Mouse (Mus musculus) heart, postnatal 0 days (tissue): ENCODE results near the gene Hist1h2bn. TPM values are rescaled to one million over a fixed set of nuclear protein-coding genes. Genes with fewer than 3 reads are reported as not detected.
"Not testable (repeated sequence)": the region's sequence is repeated elsewhere in the genome, so short reads cannot be mapped to it uniquely, and the experiment has no call there.

Experiments used
- ATAC-seq: fragments of 200-750 bp; cut with Nextera tagmentation; 2 replicates; pipeline ENCODE4 v1.8.0; 2017; ENCODE audit warnings: low read depth, moderate number of reproducible peaks, moderate library complexity; ENCODE audit not compliant: insufficient read depth
- DNase-seq: peaks from one replicate; pipeline ENCODE4 v3.0.0-alpha.2; 2016; ENCODE audit warnings: low spot score
- H3K27ac ChIP-seq: fragments of 300-500 bp; sonication (generic); 2 replicates; pipeline ENCODE4 v1.5.1; 2014; ENCODE audit warnings: low read depth, mild to moderate bottlenecking
- H3K27me3 ChIP-seq: fragments of 300-500 bp; sonication (generic); 2 replicates; pipeline ENCODE4 v1.6.1; 2014; ENCODE audit warnings: low read length, mixed read lengths; ENCODE audit not compliant: control insufficient read depth, insufficient read depth
- H3K36me3 ChIP-seq: fragments of 300-500 bp; sonication (generic); replicated peaks from 2 replicates; pipeline ENCODE4 v1.6.1; 2014; ENCODE audit warnings: low read length, mixed read lengths; ENCODE audit not compliant: control insufficient read depth, insufficient read depth
- H3K4me1 ChIP-seq: fragments of 300-500 bp; sonication (generic); 2 replicates; pipeline ENCODE4 v1.6.1; 2014; ENCODE audit warnings: antibody characterized with exemption; ENCODE audit not compliant: control insufficient read depth, insufficient read depth
- H3K4me2 ChIP-seq: fragments of 300-500 bp; sonication (generic); 2 replicates; pipeline ENCODE4 v1.6.1; 2014; ENCODE audit warnings: low read depth, mild to moderate bottlenecking, low read length, moderate library complexity
- H3K4me3 ChIP-seq: fragments of 300-500 bp; sonication (generic); 2 replicates; pipeline ENCODE4 v1.5.1; 2014; ENCODE audit warnings: low read depth, low read length
- H3K9ac ChIP-seq: fragments of 300-500 bp; sonication (generic); replicated peaks from 2 replicates; pipeline ENCODE4 v1.6.1; 2014; ENCODE audit warnings: low read depth, low read length, mixed read lengths
- H3K9me3 ChIP-seq: fragments of 300-500 bp; sonication (generic); replicated peaks from 2 replicates; pipeline ENCODE4 v1.6.1; 2016; ENCODE audit warnings: low read length; ENCODE audit not compliant: control insufficient read depth
- CTCF ChIP-seq: IDR thresholded peaks from 2 replicates; pipeline ENCODE4 v1.5.1; 2016; ENCODE audit warnings: antibody characterized with exemption, control low read depth, low read depth
- EP300 ChIP-seq: IDR thresholded peaks from 2 replicates; pipeline ENCODE4 v1.6.1; 2016; ENCODE audit warnings: antibody characterized with exemption, low read depth
- WGBS: fragments of 180-500 bp; shearing (Covaris S2); extraction: QIAGEN DNeasy Blood & Tissue Kit; methylation state at CpG from one replicate; pipeline ENCODE4 v1.1.7; 2014; 5-methylcytosine and 5-hydroxymethylcytosine counted together
- polyA plus RNA-seq: library from polyadenylated mRNA; unstranded; fragments of >200 nt; fragmentation: Nextera tagmentation; extraction: Ambion mirVana; gene quantifications from 2 replicates; pipeline ENCODE4 v1.2.1, GENCODE M21; 2015
- total RNA-seq: library from RNA; depleted of rRNA; stranded (reverse); fragments of >200 nt; gene quantifications from 2 replicates; pipeline ENCODE4 v1.2.3, GENCODE M21; 2014; ENCODE audit warnings: low replicate concordance

Gene Hist1h2bn
- total and polyA plus RNA-seq, 2 experiments from 2014 or later = 0.94 to 1,692 TPM

DNA sequence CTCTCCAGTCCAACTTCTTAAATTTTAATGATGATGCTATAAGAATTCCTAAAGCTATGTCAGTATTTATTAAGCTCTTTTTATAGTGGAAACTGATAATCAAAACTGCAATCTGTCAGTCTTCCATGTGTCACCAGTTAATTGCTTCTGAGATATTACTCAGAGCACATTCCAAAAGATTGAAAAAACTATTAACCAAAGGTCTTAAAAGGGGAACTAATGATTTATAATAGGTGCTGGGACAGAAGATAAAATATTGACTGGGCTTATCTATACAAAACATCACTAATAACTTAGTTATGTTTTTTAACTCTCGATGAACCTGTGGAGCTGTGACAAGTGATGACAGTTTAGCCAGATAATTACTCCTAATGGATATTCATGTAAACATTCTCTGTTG lies 8.9 kb upstream of the Hist1h2bn start:
- Histone ChIP-seq H3K36me3 (no peaks in the 10 kb centered on the region), H3K4me1 (peaks cover 11% of the 10 kb centered on the region; the same call in 1 of the 2 replicates)
- 56% methylated on average over 1 of the region's 1 CpGs for WGBS

GRCm38 (mm10) chr13:21749387-21750158 lies 4.3 kb upstream of the Hist1h2bn start:
- H3K27me3 ChIP-seq = no peaks in the 10 kb centered on the region
- TF ChIP-seq CTCF = no peak
- TF ChIP-seq EP300 = no peak
- no peaks in the 10 kb centered on the region for H3K9me3 ChIP-seq
- H3K27ac ChIP-seq = peak overlapping the region; percentile 72
- peaks cover 18% of the 10 kb centered on the region for H3K4me1 ChIP-seq
- peak overlapping the region; percentile 46 for H3K9ac ChIP-seq
- WGBS = 15% methylated on average over 5 of the region's 5 CpGs
- H3K4me2 ChIP-seq = peak overlapping the region; percentile 67
- ATAC-seq (no peak), DNase-seq (no peak)
- peak overlapping the region; percentile 48 for H3K4me3 ChIP-seq
- H3K36me3 ChIP-seq = no peaks in the 10 kb centered on the region

More for the DNA sequence above, 8.9 kb upstream of the Hist1h2bn start:
- H3K4me2 ChIP-seq = no peak overlapping the region
- H3K9ac ChIP-seq = no peak overlapping the region
- DNase-seq (no peak), ATAC-seq (no peak)
- TF ChIP-seq EP300 = no peak
- TF ChIP-seq CTCF = no peak
- no peak overlapping the region for H3K27ac ChIP-seq
- H3K9me3 ChIP-seq = no peaks in the 10 kb centered on the region
- no peak overlapping the region for H3K4me3 ChIP-seq
- no peaks in the 10 kb centered on the region for H3K27me3 ChIP-seq

DNA sequence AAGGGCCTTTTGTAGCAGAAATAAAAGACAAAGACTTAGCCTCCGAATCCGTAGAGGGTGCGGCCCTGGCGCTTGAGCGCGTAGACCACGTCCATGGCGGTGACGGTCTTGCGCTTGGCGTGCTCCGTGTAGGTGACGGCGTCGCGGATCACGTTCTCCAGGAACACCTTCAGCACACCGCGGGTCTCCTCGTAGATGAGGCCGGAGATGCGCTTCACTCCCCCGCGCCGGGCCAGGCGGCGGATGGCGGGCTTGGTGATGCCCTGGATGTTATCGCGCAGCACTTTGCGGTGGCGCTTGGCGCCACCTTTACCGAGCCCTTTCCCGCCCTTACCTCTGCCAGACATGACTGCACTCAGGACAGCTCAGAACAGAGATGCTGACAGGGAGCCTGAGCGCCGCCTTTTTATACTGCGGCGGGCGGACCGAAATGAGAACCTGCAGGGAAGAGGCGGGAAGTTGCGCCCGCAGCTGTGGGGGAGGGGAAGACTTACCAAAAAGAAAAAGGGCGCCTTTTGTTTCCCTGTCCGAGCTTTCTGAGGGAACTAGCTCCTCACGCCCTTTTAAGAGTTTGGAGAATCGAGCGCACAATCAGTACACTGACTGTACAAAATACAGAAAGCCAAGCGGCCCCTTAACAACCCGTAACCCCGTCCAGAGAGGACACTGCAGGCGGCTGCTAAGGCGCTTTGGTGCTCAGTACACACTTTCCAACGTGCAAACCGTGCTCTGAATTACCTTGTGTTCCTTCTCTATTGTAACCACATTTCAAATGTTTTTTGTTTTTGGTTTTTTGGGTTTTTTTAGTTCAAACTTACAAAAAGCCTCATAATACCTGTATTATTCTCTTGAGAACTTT lies 3.5 kb upstream of the Hist1h2bn start, which contains the start of gene Hist1h4k:
TSS of gene Hist1h4k (minus strand) at position 347 of the 859 bp plus-strand sequence.
- Histone ChIP-seq H3K27ac (peak within 1 kb of the TSS; percentile 72), H3K9ac (peak within 1 kb of the TSS; percentile 46), H3K4me3 (peak within 1 kb of the TSS; percentile 48), H3K4me1 (peaks cover 18% of the 10 kb centered on the region), H3K4me2 (peak within 1 kb of the TSS; percentile 67)
- not testable (repeated sequence) for H3K36me3 ChIP-seq, H3K27me3 ChIP-seq, H3K9me3 ChIP-seq
- ATAC-seq = peak; percentile 54
- WGBS = under 1% methylated on average over 42 of the region's 56 CpGs
- peak; percentile 75 for DNase-seq

GRCm38 (mm10) chr13:21751417-21751816 lies 2.5 kb upstream of the Hist1h2bn start:
- Histone ChIP-seq H3K36me3 (no peaks in the 10 kb centered on the region), H3K27me3 (no peaks in the 10 kb centered on the region), H3K4me3 (no peak overlapping the region), H3K9me3 (no peaks in the 10 kb centered on the region), H3K9ac (no peak overlapping the region), H3K27ac (no peak overlapping the region), H3K4me1 (peaks cover 23% of the 10 kb centered on the region), H3K4me2 (no peak overlapping the region)
- ATAC-seq (no peak), DNase-seq (no peak)
- no peak for TF ChIP-seq EP300
- TF ChIP-seq CTCF = no peak

- peak overlapping the region; percentile 18; the same call in 1 of the 2 replicates for H3K4me2 ChIP-seq
- TF ChIP-seq CTCF = no peak
- no peak for TF ChIP-seq EP300
- ATAC-seq = no peak
- WGBS = 26% methylated on average over 3 of the region's 3 CpGs
- DNase-seq = peak; percentile 11
- no peaks in the 10 kb centered on the region for H3K36me3 ChIP-seq
- H3K9me3 ChIP-seq = no peaks in the 10 kb centered on the region
- H3K27ac ChIP-seq = peak overlapping the region; percentile 31; the same call in 1 of the 2 replicates
- peaks cover 23% of the 10 kb centered on the region for H3K4me1 ChIP-seq
- no peak overlapping the region for H3K4me3 ChIP-seq
- no peaks in the 10 kb centered on the region for H3K27me3 ChIP-seq
- H3K9ac ChIP-seq = no peak overlapping the region
Measured at GRCm38 (mm10) chr13:21751827-21752226, 2.1 kb upstream of the Hist1h2bn start.
